Mouse (Mus musculus) brain, embryonic 14.5 days (tissue): ENCODE measurements around the gene Pitpnc1. TPM values are rescaled to one million over a fixed set of nuclear protein-coding genes. Genes with fewer than 3 reads are reported as not detected.

Experiments
- DNase-seq: peaks from one replicate; pipeline ENCODE4 v3.0.0-alpha.2; 2011; ENCODE audit warnings: low read depth
- CTCF ChIP-seq: fragments of 200-500 bp; IDR thresholded peaks from 2 replicates; pipeline ENCODE4 v1.5.1; 2012; ENCODE audit warnings: inconsistent platforms, mild to moderate bottlenecking, moderate library complexity, borderline replicate concordance; ENCODE audit not compliant: insufficient read depth, insufficient read length; ENCODE audit errors: extremely low read depth
- POLR2A ChIP-seq: fragments of 200-500 bp; IDR thresholded peaks from 2 replicates; pipeline ENCODE4 v1.6.1; 2012; ENCODE audit warnings: mild to moderate bottlenecking, inconsistent platforms, borderline replicate concordance; ENCODE audit not compliant: poor library complexity, insufficient read depth, insufficient read length, severe bottlenecking; ENCODE audit errors: extremely low read depth
- polyA plus RNA-seq: library from polyadenylated mRNA; depleted of rRNA; stranded (reverse); fragments of >200 nt; gene quantifications from 2 replicates; pipeline ENCODE4 v1.2.3, GENCODE M21; 2012

Pitpnc1 gene
- polyA plus RNA-seq, 1 experiment, result 30.2 TPM

GRCm38 (mm10) chr11:107331425-107331824, 139.1 kb downstream of the Pitpnc1 start:
- peak; percentile 49 for DNase-seq
- TF ChIP-seq POLR2A (no peak), CTCF (no peak)

- TF ChIP-seq CTCF (no peak), POLR2A (no peak)
- no peak for DNase-seq
Observed at GRCm38 (mm10) chr11:107327326-107327725, 143.2 kb downstream of the Pitpnc1 start.

- DNase-seq, result peak; percentile 78
- TF ChIP-seq CTCF (no peak), POLR2A (no peak)
Observed at GRCm38 (mm10) chr11:107325739-107326725, 144.5 kb downstream of the Pitpnc1 start.

- DNase-seq, result no peak
- no peak for TF ChIP-seq CTCF
- TF ChIP-seq POLR2A, result no peak
Observed at GRCm38 (mm10) chr11:107325226-107325625, 145.3 kb downstream of the Pitpnc1 start.

- DNase-seq, result peak; percentile 63
- TF ChIP-seq CTCF, result no peak
- TF ChIP-seq POLR2A, result no peak
Observed at GRCm38 (mm10) chr11:107323173-107323572, 147.3 kb downstream of the Pitpnc1 start.

GRCm38 (mm10) chr11:107322226-107322625, 148.3 kb downstream of the Pitpnc1 start:
- no peak for TF ChIP-seq POLR2A
- TF ChIP-seq CTCF, result no peak
- no peak for DNase-seq

GRCm38 (mm10) chr11:107321819-107322218, 148.7 kb downstream of the Pitpnc1 start:
- no peak for DNase-seq
- TF ChIP-seq CTCF (no peak), POLR2A (no peak)

GRCm38 (mm10) chr11:107319861-107320260, 150.6 kb downstream of the Pitpnc1 start:
- DNase-seq, result no peak
- TF ChIP-seq POLR2A, result no peak
- TF ChIP-seq CTCF, result no peak

GRCm38 (mm10) chr11:107317653-107318281, 152.7 kb downstream of the Pitpnc1 start:
- DNase-seq, result no peak
- no peak for TF ChIP-seq CTCF
- TF ChIP-seq POLR2A, result no peak

- TF ChIP-seq CTCF (no peak), POLR2A (no peak)
- no peak for DNase-seq
Observed at GRCm38 (mm10) chr11:107315475-107315874, 155.0 kb downstream of the Pitpnc1 start.

GRCm38 (mm10) chr11:107310338-107311121, 160.0 kb downstream of the Pitpnc1 start:
- peak; percentile 31 for DNase-seq
- no peak for TF ChIP-seq POLR2A
- TF ChIP-seq CTCF, result no peak
